Mouse (Mus musculus): ENCODE data around the gene Olfr693. TPM values are rescaled to one million over a fixed set of nuclear protein-coding genes. Genes with fewer than 3 reads are reported as not detected.
"Not testable (repeated sequence)": the region's sequence is repeated elsewhere in the genome, so short reads cannot be mapped to it uniquely, and the experiment has no call there.

Olfr693 gene
- not detected for polyA plus RNA-seq (2017; shearing (Covaris generic))

DNA sequence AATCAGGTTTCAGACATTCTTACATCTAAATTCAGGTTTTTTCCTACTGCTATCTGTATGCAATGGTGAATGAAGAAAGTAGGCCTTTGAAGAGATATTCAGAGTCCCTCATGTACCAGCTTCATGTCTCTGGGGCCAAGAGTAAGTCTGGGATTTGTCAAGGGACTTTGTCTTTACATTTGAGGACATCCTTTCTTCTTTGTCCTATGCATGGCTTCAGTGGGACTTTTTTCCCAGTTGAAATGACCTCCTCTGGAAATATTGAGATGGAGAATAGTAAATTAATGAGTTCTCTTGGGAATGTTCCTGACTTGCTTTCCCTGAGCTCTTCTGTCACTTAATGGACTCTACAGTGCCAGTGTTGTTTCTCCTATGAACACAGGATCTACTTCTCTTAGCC lies at the start of gene Olfr693:
TSS of gene Olfr693 (minus strand) at position 101 of the 400 bp plus-strand sequence.
- ATAC-seq, result no peak

DNA sequence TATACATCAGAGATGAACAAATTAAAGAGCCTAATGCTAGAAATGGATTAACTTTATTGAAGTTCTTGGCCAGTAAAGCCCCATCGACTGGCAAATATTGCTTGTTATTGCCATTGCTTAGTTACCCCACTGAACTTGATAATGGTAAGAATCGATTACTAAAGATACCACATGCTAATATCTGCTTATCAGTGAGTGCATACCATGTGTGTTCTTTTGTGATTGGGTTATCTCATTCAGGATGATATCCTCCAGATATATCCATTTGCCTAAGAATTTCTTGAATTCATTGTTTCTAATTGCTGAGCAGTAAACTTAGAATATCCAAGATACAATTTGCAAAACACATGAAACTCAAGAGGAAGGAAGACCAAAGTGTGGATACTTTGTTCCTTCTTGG lies 45.3 kb upstream of the Olfr693 start:
- ATAC-seq, result not testable (repeated sequence)

DNA sequence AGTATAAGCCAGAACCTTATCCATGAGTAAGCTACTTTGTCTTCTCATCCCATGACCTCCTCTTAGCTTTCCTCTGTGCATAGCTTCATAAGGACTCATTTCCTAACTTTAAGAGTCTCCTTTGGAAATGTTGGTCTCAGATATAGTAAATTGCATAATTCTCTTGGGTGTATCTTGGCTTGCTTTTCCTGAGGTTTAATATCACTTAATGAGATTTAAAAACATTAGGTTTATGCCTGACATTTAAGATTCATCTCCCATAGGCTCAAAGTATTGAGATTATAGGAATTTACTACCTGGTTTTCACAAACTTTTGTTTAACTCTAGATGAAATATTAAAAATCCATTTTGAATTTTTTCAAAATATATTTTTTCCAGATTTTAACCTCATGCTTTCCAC lies 35.9 kb upstream of the Olfr693 start, which contains the start of gene Olfr695:
TSS of gene Olfr695 (minus strand) at position 101 of the 400 bp plus-strand sequence.
- ATAC-seq, result no peak

- no peak for ATAC-seq
Measured at GRCm38 (mm10) chr7:106711463-106711862, 31.1 kb upstream of the Olfr693 start.

DNA sequence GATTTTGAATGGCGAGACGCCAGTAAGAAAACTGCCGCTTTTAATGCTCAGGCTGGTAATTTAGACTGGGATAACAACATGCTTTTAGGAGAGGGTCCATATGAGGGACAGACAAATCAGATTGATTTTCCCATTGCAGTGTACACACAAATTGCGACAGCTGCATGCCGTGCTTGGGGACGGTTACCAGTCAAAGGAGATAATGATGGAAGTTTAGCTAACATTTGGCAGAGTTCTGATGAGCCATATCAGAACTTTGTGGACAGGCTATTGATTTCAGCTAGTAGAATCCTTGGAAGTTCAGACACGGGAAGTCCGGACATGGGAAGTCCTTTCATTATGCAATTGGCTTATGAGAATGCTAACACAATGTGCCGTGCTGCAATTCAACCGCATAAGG lies 27.3 kb upstream of the Olfr693 start:
- ATAC-seq, result not testable (repeated sequence)

DNA sequence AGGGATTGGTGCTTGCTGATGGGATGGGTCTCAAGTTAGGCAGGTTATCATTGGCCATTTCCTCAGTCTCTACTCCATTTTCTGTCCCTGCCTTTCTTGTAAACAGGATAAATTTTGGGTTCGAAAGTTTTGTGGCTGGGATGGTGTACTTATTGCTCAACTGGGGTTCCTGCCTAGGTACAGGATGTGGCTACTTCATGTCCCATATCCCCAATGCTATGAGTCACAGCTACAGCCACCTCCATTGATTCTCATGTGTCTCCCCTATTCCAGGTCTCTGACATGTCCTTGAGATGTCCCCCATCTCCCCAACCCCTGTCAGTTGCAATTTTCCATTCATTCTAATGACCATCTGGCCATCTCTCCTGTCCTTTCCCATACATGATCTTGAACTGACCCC lies 16.5 kb upstream of the Olfr693 start:
- ATAC-seq, result no peak

DNA sequence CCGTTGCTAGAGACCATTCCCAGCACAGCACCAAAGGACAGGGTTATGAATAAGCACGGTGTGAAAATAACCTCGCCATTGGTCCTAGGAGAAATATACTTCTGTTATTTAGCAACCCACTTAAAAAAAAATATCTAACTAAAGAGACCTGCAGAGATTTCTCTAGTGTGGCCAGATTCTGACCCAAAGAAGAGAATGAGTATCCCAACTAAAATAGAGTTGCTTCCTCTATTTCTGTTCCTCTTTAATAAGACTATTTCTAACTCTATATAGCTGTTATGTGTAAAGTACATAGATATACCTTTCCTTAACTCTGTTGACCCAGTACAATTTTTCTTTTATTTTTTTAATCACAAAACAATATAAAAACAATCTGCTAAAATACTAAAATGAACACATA lies 12.6 kb upstream of the Olfr693 start:
- ATAC-seq, result no peak

DNA sequence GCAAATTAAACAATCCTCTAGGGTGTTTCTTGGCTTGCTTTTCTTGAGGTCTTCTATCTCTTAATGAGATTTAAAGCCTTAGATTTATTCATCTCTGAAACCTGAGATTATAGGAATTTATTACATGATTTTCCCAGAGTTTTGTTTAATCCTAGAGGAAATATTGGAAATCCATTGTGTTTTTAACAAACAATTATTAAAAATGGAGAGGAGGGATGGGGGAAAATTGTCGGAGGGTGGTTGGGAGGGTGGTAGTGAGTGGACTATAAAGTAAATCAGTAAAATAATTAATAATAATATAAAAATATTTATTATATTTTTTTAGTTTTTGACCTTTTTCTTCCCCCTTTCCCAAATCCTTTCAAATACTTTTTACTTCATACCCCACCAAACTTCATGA lies 11.3 kb upstream of the Olfr693 start, which contains the start of gene Olfr694:
TSS of gene Olfr694 (minus strand) at position 101 of the 400 bp plus-strand sequence.
- no peak for ATAC-seq

DNA sequence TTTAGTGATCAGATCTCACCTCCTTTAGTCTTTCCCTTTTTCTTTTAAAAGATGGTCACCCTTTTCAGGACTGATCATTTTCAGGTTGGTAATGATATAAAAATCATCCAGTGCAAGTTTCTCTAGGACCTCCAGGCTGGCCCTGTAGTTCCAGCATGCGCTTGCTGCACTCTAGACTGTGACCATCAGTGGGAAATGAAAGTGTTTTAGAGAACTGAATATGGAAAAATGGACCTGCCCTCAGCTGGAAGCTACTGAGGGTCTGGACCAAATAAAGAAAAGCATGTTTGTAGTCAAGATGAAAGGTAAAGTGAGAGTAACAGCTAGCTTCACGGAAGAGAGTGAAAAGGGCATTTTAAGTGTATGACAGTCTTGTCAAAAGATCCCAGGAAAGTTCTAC lies 5.0 kb upstream of the Olfr693 start:
- no peak for ATAC-seq

GRCm38 (mm10) chr7:106652344-106652652 lies 28.1 kb downstream of the Olfr693 start:
- no peak for ATAC-seq

- ATAC-seq, result peak; percentile 41
Measured at GRCm38 (mm10) chr7:106651555-106652343, 28.6 kb downstream of the Olfr693 start.

- ATAC-seq, result no peak
Measured at GRCm38 (mm10) chr7:106649774-106650173, 30.6 kb downstream of the Olfr693 start.

GRCm38 (mm10) chr7:106645261-106645660 lies 35.1 kb downstream of the Olfr693 start:
- peak; percentile 27 for ATAC-seq

DNA sequence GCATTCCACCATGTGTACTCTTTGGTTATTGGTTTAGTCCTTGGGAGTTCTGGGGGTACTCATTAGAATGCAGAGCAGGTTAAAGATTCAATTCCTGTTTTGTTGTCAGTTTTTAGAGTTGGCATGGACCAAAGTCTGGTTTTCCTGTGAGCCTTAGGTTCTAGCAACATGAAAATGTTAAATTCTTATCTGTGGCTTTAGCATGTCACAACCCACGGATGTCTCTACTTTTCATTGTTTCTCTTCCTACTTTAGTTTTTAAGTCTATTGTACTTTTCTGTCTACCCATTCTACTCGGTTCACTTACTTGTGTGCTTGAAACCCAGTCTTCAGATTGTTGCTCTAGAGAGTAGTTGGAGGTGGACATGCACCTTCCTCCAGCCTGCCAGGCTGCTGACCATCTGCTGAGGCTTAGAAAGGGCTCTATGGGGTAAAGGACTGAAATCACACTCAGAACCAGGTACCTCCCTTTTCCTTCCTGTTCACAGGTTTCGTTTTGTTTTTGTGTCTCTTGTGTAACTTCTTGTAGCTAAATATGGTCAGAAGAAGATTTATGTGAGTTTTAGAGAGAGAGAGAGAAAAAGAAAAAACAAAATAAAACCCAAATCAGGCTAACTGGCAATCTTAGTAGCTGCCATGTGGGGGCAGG lies 36.0 kb downstream of the Olfr693 start:
- ATAC-seq, result peak; percentile 88

GRCm38 (mm10) chr7:106640839-106641238 lies 39.5 kb downstream of the Olfr693 start:
- no peak for ATAC-seq

DNA sequence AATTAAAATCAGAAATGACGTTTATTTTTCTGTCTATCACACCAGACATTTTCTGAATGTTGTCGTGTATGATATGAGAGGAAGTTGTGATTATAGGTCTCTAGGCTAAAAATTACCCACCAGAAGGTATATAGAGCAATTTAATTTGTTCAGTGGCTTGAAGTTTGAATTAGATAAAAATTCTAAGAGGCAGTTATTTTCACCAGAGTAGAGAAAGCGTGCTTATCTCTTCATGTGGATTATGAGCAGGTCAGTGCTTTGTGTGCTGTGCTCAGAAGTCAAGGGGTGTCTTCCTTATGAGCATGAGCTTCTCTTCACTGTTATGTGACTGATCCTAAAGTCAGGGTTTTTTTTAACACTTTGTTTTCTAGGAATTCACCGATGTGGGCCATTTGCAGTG lies 44.8 kb downstream of the Olfr693 start:
- no peak for ATAC-seq

Other genes starting within 250 kb of the Olfr693 start
- gene Olfr694, start 11.2 kb upstream of the Olfr693 start, polyA plus RNA-seq (2017; shearing (Covaris generic)), result not detected
- not detected for gene Olfr695, start 35.8 kb upstream of the Olfr693 start, polyA plus RNA-seq (2017; shearing (Covaris generic))
- gene Olfr697, start 61.9 kb upstream of the Olfr693 start, polyA plus RNA-seq (2017; shearing (Covaris generic)), result not detected
- gene Olfr698, start 74.8 kb upstream of the Olfr693 start, polyA plus RNA-seq (2017; shearing (Covaris generic)), result not detected
- under 1 TPM in 1 of 3 experiments, not detected in 2; 0.15 TPM for gene Olfr699, start 112.6 kb upstream of the Olfr693 start, polyA plus RNA-seq (2017; shearing (Covaris generic))
- not detected for gene Olfr700, start 128.2 kb upstream of the Olfr693 start, polyA plus RNA-seq (2017; shearing (Covaris generic))
- gene Olfr701, start 133.5 kb upstream of the Olfr693 start, polyA plus RNA-seq (2017; shearing (Covaris generic)), result not detected
- not detected for gene Olfr702, start 153.3 kb upstream of the Olfr693 start, polyA plus RNA-seq (2017; shearing (Covaris generic))
- not detected for gene Olfr703, start 162.8 kb upstream of the Olfr693 start, polyA plus RNA-seq (2017; shearing (Covaris generic))
- gene Olfr704, start 182.6 kb upstream of the Olfr693 start, polyA plus RNA-seq (2017; shearing (Covaris generic)), result not detected
- gene Olfr705, start 196.3 kb upstream of the Olfr693 start, polyA plus RNA-seq (2017; shearing (Covaris generic)), result not detected
- not detected for gene Olfr706, start 207.6 kb upstream of the Olfr693 start, polyA plus RNA-seq (2017; shearing (Covaris generic))
- gene Olfr707, start 220.7 kb upstream of the Olfr693 start, polyA plus RNA-seq (2017; shearing (Covaris generic)), result not detected
- gene Olfr1532-ps1, start 227.4 kb upstream of the Olfr693 start, polyA plus RNA-seq (2017; shearing (Covaris generic)), result not detected